Mouse (Mus musculus) heart, embryonic 12.5 days (tissue): ENCODE measurements around the gene Atp6v1c2. TPM values are rescaled to one million over a fixed set of nuclear protein-coding genes. Genes with fewer than 3 reads are reported as not detected.
A peak's percentile ranks its signal among the peaks of the same experiment; 100 is the strongest.

Experiments used
- ATAC-seq: fragments of 200-750 bp; cut with Nextera tagmentation; 2 replicates; pipeline ENCODE4 v1.8.0; 2017; ENCODE audit warnings: moderate TSS enrichment, moderate library complexity; ENCODE audit not compliant: insufficient number of reproducible peaks, low FRiP score
- H3K27ac ChIP-seq: fragments of 300-500 bp; sonication (generic); 2 replicates; pipeline ENCODE4 v1.5.1; 2016; ENCODE audit warnings: mild to moderate bottlenecking, moderate library complexity; ENCODE audit not compliant: poor library complexity, severe bottlenecking
- H3K27me3 ChIP-seq: fragments of 300-500 bp; sonication (generic); replicated peaks from 2 replicates; pipeline ENCODE4 v1.6.1; 2016; ENCODE audit warnings: mild to moderate bottlenecking, moderate library complexity
- H3K36me3 ChIP-seq: fragments of 300-500 bp; sonication (generic); 2 replicates; pipeline ENCODE4 v1.6.1; 2016; ENCODE audit warnings: mild to moderate bottlenecking, moderate library complexity
- H3K4me1 ChIP-seq: fragments of 300-500 bp; sonication (generic); replicated peaks from 2 replicates; pipeline ENCODE4 v1.6.1; 2016; ENCODE audit warnings: mild to moderate bottlenecking
- H3K4me2 ChIP-seq: fragments of 300-500 bp; sonication (generic); 2 replicates; pipeline ENCODE4 v1.6.1; 2016; ENCODE audit warnings: mild to moderate bottlenecking, moderate library complexity
- H3K4me3 ChIP-seq: fragments of 300-500 bp; sonication (generic); 2 replicates; pipeline ENCODE4 v1.5.1; 2016; ENCODE audit warnings: mild to moderate bottlenecking
- H3K9ac ChIP-seq: fragments of 300-500 bp; sonication (generic); 2 replicates; pipeline ENCODE4 v1.6.1; 2016; ENCODE audit warnings: mild to moderate bottlenecking, moderate library complexity
- H3K9me3 ChIP-seq: fragments of 300-500 bp; sonication (generic); replicated peaks from 2 replicates; pipeline ENCODE4 v1.6.1; 2016; ENCODE audit warnings: mild to moderate bottlenecking, moderate library complexity
- WGBS: fragments of 180-500 bp; shearing (Covaris S2); methylation state at CpG from one replicate; pipeline ENCODE4 v1.1.7; 2016; 5-methylcytosine and 5-hydroxymethylcytosine counted together
- polyA plus RNA-seq: library from polyadenylated mRNA; unstranded; fragments of >200 nt; fragmentation: Nextera tagmentation; extraction: Ambion mirVana; gene quantifications from 2 replicates; pipeline ENCODE4 v1.2.1, GENCODE M21; 2016

Gene Atp6v1c2
- polyA plus RNA-seq, 1 experiment from 2014 or later: 0.22 TPM

GRCm38 (mm10) chr12:17324549-17325470, 4.3 kb downstream of the Atp6v1c2 start:
- no peak for ATAC-seq
- WGBS: 5% methylated on average over 51 of the region's 51 CpGs

GRCm38 (mm10) chr12:17318453-17318852, 10.7 kb downstream of the Atp6v1c2 start:
- no peaks in the 10 kb centered on the region for H3K36me3 ChIP-seq
- WGBS: 60% methylated on average over 3 of the region's 3 CpGs

More at GRCm38 (mm10) chr12:17324549-17325470, 4.3 kb downstream of the Atp6v1c2 start:
- Histone ChIP-seq H3K27me3 (peaks cover 47% of the 10 kb centered on the region), H3K4me2 (peak overlapping the region; percentile 89), H3K4me3 (peak overlapping the region; percentile 52), H3K36me3 (no peaks in the 10 kb centered on the region), H3K9ac (peak overlapping the region; percentile 50), H3K4me1 (peaks cover 6% of the 10 kb centered on the region; the same call in 1 of the 2 replicates), H3K9me3 (no peaks in the 10 kb centered on the region), H3K27ac (no peak overlapping the region)

GRCm38 (mm10) chr12:17317970-17318369, 11.2 kb downstream of the Atp6v1c2 start:
- Histone ChIP-seq H3K36me3 (no peaks in the 10 kb centered on the region), H3K27ac (peak overlapping the region; percentile 28; the same call in 1 of the 2 replicates), H3K27me3 (peaks cover 8% of the 10 kb centered on the region), H3K4me3 (no peak overlapping the region), H3K4me2 (no peak overlapping the region), H3K9ac (no peak overlapping the region), H3K9me3 (no peaks in the 10 kb centered on the region), H3K4me1 (0 out of 2 replicates have a peak, but pooled peaks cover 3% of the 10 kb centered on the region)
- WGBS: 40% methylated on average over 4 of the region's 4 CpGs
- no peak for ATAC-seq

More at GRCm38 (mm10) chr12:17318453-17318852, 10.7 kb downstream of the Atp6v1c2 start:
- Histone ChIP-seq H3K9ac (no peak overlapping the region), H3K4me2 (no peak overlapping the region), H3K4me3 (no peak overlapping the region), H3K4me1 (0 out of 2 replicates have a peak, but pooled peaks cover 3% of the 10 kb centered on the region), H3K9me3 (no peaks in the 10 kb centered on the region), H3K27me3 (peaks cover 13% of the 10 kb centered on the region), H3K27ac (0 out of 2 replicates have a peak overlapping the region, but pooled peaks have one; percentile 28)
- no peak for ATAC-seq

- 0 out of 2 replicates have a peak, but pooled peaks cover 3% of the 10 kb centered on the region for H3K4me1 ChIP-seq
- H3K4me3 ChIP-seq: no peak overlapping the region
- H3K9me3 ChIP-seq: no peaks in the 10 kb centered on the region
- no peak for ATAC-seq
- no peak overlapping the region for H3K27ac ChIP-seq
- H3K4me2 ChIP-seq: no peak overlapping the region
- 83% methylated on average over 5 of the region's 5 CpGs for WGBS
- H3K27me3 ChIP-seq: no peaks in the 10 kb centered on the region
- H3K9ac ChIP-seq: no peak overlapping the region
- no peaks in the 10 kb centered on the region for H3K36me3 ChIP-seq
Observed at GRCm38 (mm10) chr12:17316096-17316495, 13.1 kb downstream of the Atp6v1c2 start.

GRCm38 (mm10) chr12:17310852-17311839, 18.0 kb downstream of the Atp6v1c2 start:
- no peaks in the 10 kb centered on the region for H3K4me1 ChIP-seq
- ATAC-seq: no peak
- 78% methylated on average over 16 of the region's 16 CpGs for WGBS
- no peaks in the 10 kb centered on the region for H3K9me3 ChIP-seq
- no peaks in the 10 kb centered on the region for H3K36me3 ChIP-seq
- H3K9ac ChIP-seq: no peak overlapping the region
- H3K4me3 ChIP-seq: no peak overlapping the region
- 0 out of 2 replicates have a peak, but pooled peaks cover 5% of the 10 kb centered on the region for H3K27me3 ChIP-seq
- H3K27ac ChIP-seq: no peak overlapping the region
- no peak overlapping the region for H3K4me2 ChIP-seq

GRCm38 (mm10) chr12:17308246-17308645, 20.9 kb downstream of the Atp6v1c2 start:
- Histone ChIP-seq H3K9ac (no peak overlapping the region), H3K36me3 (no peaks in the 10 kb centered on the region), H3K27me3 (0 out of 2 replicates have a peak, but pooled peaks cover 5% of the 10 kb centered on the region), H3K27ac (no peak overlapping the region), H3K4me1 (no peaks in the 10 kb centered on the region), H3K4me3 (no peak overlapping the region), H3K4me2 (no peak overlapping the region), H3K9me3 (no peaks in the 10 kb centered on the region)
- ATAC-seq: no peak
- WGBS: 57% methylated on average over 4 of the region's 4 CpGs

GRCm38 (mm10) chr12:17305445-17305844, 23.7 kb downstream of the Atp6v1c2 start:
- 0 out of 2 replicates have a peak, but pooled peaks cover 5% of the 10 kb centered on the region for H3K27me3 ChIP-seq
- no peak overlapping the region for H3K27ac ChIP-seq
- WGBS: 80% methylated on average over 7 of the region's 7 CpGs
- no peak for ATAC-seq
- H3K36me3 ChIP-seq: no peaks in the 10 kb centered on the region
- H3K9me3 ChIP-seq: no peaks in the 10 kb centered on the region
- H3K4me2 ChIP-seq: no peak overlapping the region
- H3K4me1 ChIP-seq: no peaks in the 10 kb centered on the region
- no peak overlapping the region for H3K4me3 ChIP-seq
- no peak overlapping the region for H3K9ac ChIP-seq

GRCm38 (mm10) chr12:17299902-17300301, 29.3 kb downstream of the Atp6v1c2 start:
- WGBS: 88% methylated on average over 1 of the region's 1 CpGs
- no peak for ATAC-seq
- H3K27ac ChIP-seq: no peak overlapping the region

GRCm38 (mm10) chr12:17296899-17297298, 32.3 kb downstream of the Atp6v1c2 start:
- no peak overlapping the region for H3K9ac ChIP-seq
- no peaks in the 10 kb centered on the region for H3K9me3 ChIP-seq
- H3K27ac ChIP-seq: no peak overlapping the region
- H3K4me1 ChIP-seq: no peaks in the 10 kb centered on the region
- no peak overlapping the region for H3K4me2 ChIP-seq
- no peaks in the 10 kb centered on the region for H3K36me3 ChIP-seq
- H3K4me3 ChIP-seq: no peak overlapping the region
- 70% methylated on average over 2 of the region's 2 CpGs for WGBS
- no peaks in the 10 kb centered on the region for H3K27me3 ChIP-seq
- no peak for ATAC-seq

More at GRCm38 (mm10) chr12:17299902-17300301, 29.3 kb downstream of the Atp6v1c2 start:
- Histone ChIP-seq H3K9ac (no peak overlapping the region), H3K4me3 (no peak overlapping the region), H3K4me2 (no peak overlapping the region), H3K36me3 (no peaks in the 10 kb centered on the region), H3K27me3 (no peaks in the 10 kb centered on the region), H3K9me3 (no peaks in the 10 kb centered on the region), H3K4me1 (no peaks in the 10 kb centered on the region)

- Histone ChIP-seq H3K9me3 (no peaks in the 10 kb centered on the region), H3K4me1 (0 out of 2 replicates have a peak, but pooled peaks cover 3% of the 10 kb centered on the region), H3K36me3 (peaks cover 7% of the 10 kb centered on the region), H3K27me3 (no peaks in the 10 kb centered on the region), H3K27ac (no peak overlapping the region), H3K9ac (no peak overlapping the region), H3K4me3 (no peak overlapping the region), H3K4me2 (no peak overlapping the region)
- ATAC-seq: no peak
- 55% methylated on average over 4 of the region's 4 CpGs for WGBS
Observed at GRCm38 (mm10) chr12:17290569-17290968, 38.6 kb downstream of the Atp6v1c2 start.
